Mouse (Mus musculus) G1E (cell line): ENCODE results near the gene Asb15.

Experiments used
- CTCF ChIP-seq: IDR thresholded peaks from 2 replicates; pipeline ENCODE4 v1.5.1; 2012; ENCODE audit warnings: low read depth, low read length, inconsistent platforms, mixed read lengths
- GATA1 ChIP-seq: IDR thresholded peaks from 2 replicates; pipeline ENCODE4 v1.6.1; 2012; ENCODE audit warnings: borderline replicate concordance, low read length, inconsistent platforms, mixed read lengths
- POLR2AphosphoS5 ChIP-seq: IDR thresholded peaks from 2 replicates; pipeline ENCODE4 v1.6.1; 2012; ENCODE audit warnings: low read depth, low read length, inconsistent platforms; ENCODE audit not compliant: insufficient replicate concordance
- TAL1 ChIP-seq: conservative IDR thresholded peaks from 2 replicates; pipeline ENCODE4 v1.6.1; 2012; ENCODE audit warnings: low read depth, low read length, inconsistent platforms, mixed read lengths

- TF ChIP-seq CTCF (no peak), GATA1 (no peak), POLR2AphosphoS5 (no peak), TAL1 (no peak)
Observed at GRCm38 (mm10) chr6:24525705-24526104, 2.2 kb upstream of the Asb15 start.
